In genomic region chr4:90218520-90218919, GRCm38 (mm10) we compare ENCODE assay signal across 34 mouse cellular contexts. TPM values are rescaled to one million over a fixed set of nuclear protein-coding genes. Genes with fewer than 3 reads are reported as not detected.
"Had no signal": no experiment of that assay in that cellular context is flagged by ENCODE, and none has a peak within 500 bp of the region (broad histone marks: within the 10 kb centered on the region; RNA-seq: fewer than 3 reads in every experiment).

Gene Zfp352 (plus strand): TSS chr4:90218820.

- H3K4me2 ChIP-seq: embryonic facial prominence, embryonic 12.5 days; embryonic facial prominence, embryonic 13.5 days; embryonic facial prominence, embryonic 15.5 days; forebrain, embryonic 12.5 days; forebrain, embryonic 13.5 days; forebrain, embryonic 15.5 days had no signal

- H3K36me3 ChIP-seq: embryonic facial prominence, embryonic 10.5 days; embryonic facial prominence, embryonic 12.5 days; embryonic facial prominence, embryonic 13.5 days; embryonic facial prominence, embryonic 15.5 days; forebrain, embryonic 10.5 days; forebrain, embryonic 12.5 days; forebrain, embryonic 15.5 days had no signal

- H3K4me3 ChIP-seq: embryonic facial prominence, embryonic 10.5 days; embryonic facial prominence, embryonic 12.5 days; embryonic facial prominence, embryonic 13.5 days; embryonic facial prominence, embryonic 15.5 days; erythroblast, embryonic 14.5 days; forebrain, embryonic 10.5 days; forebrain, embryonic 12.5 days; forebrain, embryonic 13.5 days; forebrain, embryonic 15.5 days; gastrocnemius, adult 2 months; heart, adult 2 months had no signal

- ATAC-seq: forebrain, embryonic 13.5 days; forebrain, embryonic 14.5 days; forebrain, embryonic 15.5 days; forebrain, embryonic 16.5 days; forebrain, postnatal 0 days had no signal

- H3K9me3 ChIP-seq: embryonic facial prominence, embryonic 10.5 days; embryonic facial prominence, embryonic 12.5 days; embryonic facial prominence, embryonic 13.5 days; embryonic facial prominence, embryonic 15.5 days; forebrain, embryonic 10.5 days; forebrain, embryonic 12.5 days; forebrain, embryonic 13.5 days; forebrain, embryonic 15.5 days had no signal

- H3K4me1 ChIP-seq: embryonic facial prominence, embryonic 10.5 days; embryonic facial prominence, embryonic 12.5 days; embryonic facial prominence, embryonic 13.5 days; embryonic facial prominence, embryonic 15.5 days; forebrain, embryonic 10.5 days; forebrain, embryonic 12.5 days; forebrain, embryonic 13.5 days; forebrain, embryonic 15.5 days had no signal

- H3K27ac ChIP-seq: embryonic facial prominence, embryonic 10.5 days; embryonic facial prominence, embryonic 12.5 days; embryonic facial prominence, embryonic 13.5 days; embryonic facial prominence, embryonic 15.5 days; forebrain, embryonic 10.5 days; forebrain, embryonic 12.5 days; forebrain, embryonic 13.5 days; forebrain, embryonic 15.5 days; gastrocnemius, adult 2 months; heart, adult 2 months had no signal

- H3K27me3 ChIP-seq: embryonic facial prominence, embryonic 12.5 days; embryonic facial prominence, embryonic 13.5 days; embryonic facial prominence, embryonic 15.5 days; forebrain, embryonic 12.5 days; forebrain, embryonic 13.5 days; forebrain, embryonic 15.5 days had no signal

- DNase-seq: cerebellum, adult 8-10 months; cerebellum, adult 9-10 months; cerebellum, adult 9-11 months; cerebellum, postnatal 10 days; cerebellum, postnatal 14 days; cerebellum, postnatal 25 days; cerebellum, postnatal 36 days; embryo, embryonic 11 days; forebrain, postnatal 0 days; gastrocnemius, adult 2 months; gastrocnemius, postnatal 10 days; gastrocnemius, postnatal 14 days; gastrocnemius, postnatal 25 days; gastrocnemius, postnatal 36 days; heart, adult 11 months; heart, adult 18-20 months; heart, adult 2 months had no signal

- H3K9ac ChIP-seq: embryonic facial prominence, embryonic 12.5 days; embryonic facial prominence, embryonic 13.5 days; embryonic facial prominence, embryonic 15.5 days; forebrain, embryonic 12.5 days; forebrain, embryonic 13.5 days; forebrain, embryonic 15.5 days; forebrain, postnatal 0 days had no signal

RNA-seq across cellular contexts. Expression of gene Zfp352, which starts in this region (rescaled TPM):
- polyA plus RNA-seq: cortical plate, adult 2 months; embryonic facial prominence, embryonic 10.5 days; embryonic facial prominence, embryonic 11.5 days; embryonic facial prominence, embryonic 12.5 days; embryonic facial prominence, embryonic 13.5 days; embryonic facial prominence, embryonic 14.5 days; embryonic facial prominence, embryonic 15.5 days; erythroblast, embryonic 14.5 days; forebrain, embryonic 10.5 days; forebrain, embryonic 11.5 days; forebrain, embryonic 12.5 days; forebrain, embryonic 13.5 days; forebrain, embryonic 14.5 days; forebrain, embryonic 15.5 days; forebrain, embryonic 16.5 days; forebrain, postnatal 0 days; frontal cortex, adult 2 months; gonadal fat pad, adult 2 months; heart, adult 2 months had no signal
